Mouse (Mus musculus): Measurements from ENCODE around the gene Grin3b. TPM values are rescaled to one million over a fixed set of nuclear protein-coding genes. Genes with fewer than 3 reads are reported as not detected.

Grin3b gene
- polyA plus RNA-seq (2015; fragmentation: Nextera tagmentation; extraction: Ambion mirVana): 0.09 and 0.20 TPM in 2 replicates

- DNase-seq (ENCODE audit: low spot score): no peak
Measured at GRCm38 (mm10) chr10:79970415-79971182, at the start of gene Grin3b. Gene Grin3b (plus strand): TSS chr10:79970715.

- DNase-seq (ENCODE audit: low spot score): peak; percentile 45
Measured at GRCm38 (mm10) chr10:79920958-79921535, 49.5 kb upstream of the Grin3b start, which contains the start of gene R3hdm4. Gene R3hdm4 (minus strand): TSS chr10:79921208.

GRCm38 (mm10) chr10:79921572-79921971, 48.9 kb upstream of the Grin3b start:
- no peak for DNase-seq (ENCODE audit: low spot score)

GRCm38 (mm10) chr10:79924998-79925784, 45.3 kb upstream of the Grin3b start:
- peak; percentile 91 for DNase-seq (ENCODE audit: low spot score)

GRCm38 (mm10) chr10:79925785-79926490, 44.6 kb upstream of the Grin3b start:
- peak; percentile 42 for DNase-seq (ENCODE audit: low spot score)

- peak; percentile 94 for DNase-seq (ENCODE audit: low spot score)
Measured at GRCm38 (mm10) chr10:79926491-79927323, 43.8 kb upstream of the Grin3b start, which contains the start of gene Arid3a. Gene Arid3a (plus strand): TSS chr10:79927043.

GRCm38 (mm10) chr10:79927324-79928029, 43.0 kb upstream of the Grin3b start:
- peak; percentile 89 for DNase-seq (ENCODE audit: low spot score)

- peak; percentile 58 for DNase-seq (ENCODE audit: low spot score)
Measured at GRCm38 (mm10) chr10:79928030-79928694, 42.4 kb upstream of the Grin3b start.

GRCm38 (mm10) chr10:79928907-79929701, 41.4 kb upstream of the Grin3b start:
- no peak for DNase-seq (ENCODE audit: low spot score)

- DNase-seq (ENCODE audit: low spot score): no peak
Measured at GRCm38 (mm10) chr10:79929967-79930825, 40.3 kb upstream of the Grin3b start.

- no peak for DNase-seq (ENCODE audit: low spot score)
Measured at GRCm38 (mm10) chr10:79930826-79931186, 39.7 kb upstream of the Grin3b start.

GRCm38 (mm10) chr10:79931797-79932196, 38.7 kb upstream of the Grin3b start:
- DNase-seq (ENCODE audit: low spot score): no peak

- DNase-seq (ENCODE audit: low spot score): no peak
Measured at GRCm38 (mm10) chr10:79932736-79933135, 37.8 kb upstream of the Grin3b start.

- DNase-seq (ENCODE audit: low spot score): no peak
Measured at GRCm38 (mm10) chr10:79933145-79933679, 37.3 kb upstream of the Grin3b start.

GRCm38 (mm10) chr10:79933861-79934260, 36.7 kb upstream of the Grin3b start:
- no peak for DNase-seq (ENCODE audit: low spot score)

GRCm38 (mm10) chr10:79934272-79934721, 36.2 kb upstream of the Grin3b start:
- no peak for DNase-seq (ENCODE audit: low spot score)

All from thymus, postnatal 0 days (tissue).